Mouse (Mus musculus) kidney, postnatal 14 days (tissue): ENCODE results near the gene Maea.
"Not testable (repeated sequence)": the region's sequence is repeated elsewhere in the genome, so short reads cannot be mapped to it uniquely, and the experiment has no call there.

Source experiments
- DNase-seq: peaks from one replicate; pipeline ENCODE4 v3.0.0; 2022; ENCODE audit warnings: mixed read lengths

Maea gene

DNA sequence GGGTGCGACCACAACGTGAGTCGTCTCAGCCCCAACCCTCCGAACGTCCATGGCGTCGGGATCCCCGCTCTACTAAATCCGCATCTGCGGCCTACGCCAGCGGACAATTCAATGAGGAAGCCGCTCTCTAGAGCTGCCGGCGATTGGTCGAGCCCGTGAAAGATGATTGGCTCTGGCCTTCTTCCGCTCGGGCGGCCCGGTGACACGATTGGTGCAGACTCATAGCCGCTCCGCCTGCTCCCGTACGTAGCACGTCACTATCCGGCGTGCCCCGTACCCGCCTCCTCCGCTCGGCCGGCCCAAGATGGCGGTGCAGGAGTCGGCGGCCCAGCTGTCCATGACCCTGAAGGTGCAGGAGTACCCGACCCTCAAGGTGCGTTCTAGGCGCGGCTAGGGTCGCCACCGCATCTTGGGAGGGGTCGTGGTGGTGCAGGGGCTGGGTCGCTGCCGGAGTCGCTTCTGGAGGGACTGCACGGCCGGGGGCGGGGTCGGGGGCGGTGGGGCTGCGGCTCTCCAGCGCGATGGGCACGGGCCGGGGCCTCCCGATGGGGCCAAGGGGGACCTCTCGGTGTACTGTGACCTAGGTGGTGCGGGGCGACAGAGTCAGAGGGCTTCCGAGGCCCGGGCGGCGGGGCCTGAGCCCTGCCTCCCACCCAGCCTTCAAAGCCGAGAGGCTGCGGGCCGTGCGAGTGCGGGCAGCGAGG, at the start of gene Maea:
Gene Maea (plus strand): TSS at position 237 of the 704 bp plus-strand sequence.
- DNase-seq, result peak; percentile 97

DNA sequence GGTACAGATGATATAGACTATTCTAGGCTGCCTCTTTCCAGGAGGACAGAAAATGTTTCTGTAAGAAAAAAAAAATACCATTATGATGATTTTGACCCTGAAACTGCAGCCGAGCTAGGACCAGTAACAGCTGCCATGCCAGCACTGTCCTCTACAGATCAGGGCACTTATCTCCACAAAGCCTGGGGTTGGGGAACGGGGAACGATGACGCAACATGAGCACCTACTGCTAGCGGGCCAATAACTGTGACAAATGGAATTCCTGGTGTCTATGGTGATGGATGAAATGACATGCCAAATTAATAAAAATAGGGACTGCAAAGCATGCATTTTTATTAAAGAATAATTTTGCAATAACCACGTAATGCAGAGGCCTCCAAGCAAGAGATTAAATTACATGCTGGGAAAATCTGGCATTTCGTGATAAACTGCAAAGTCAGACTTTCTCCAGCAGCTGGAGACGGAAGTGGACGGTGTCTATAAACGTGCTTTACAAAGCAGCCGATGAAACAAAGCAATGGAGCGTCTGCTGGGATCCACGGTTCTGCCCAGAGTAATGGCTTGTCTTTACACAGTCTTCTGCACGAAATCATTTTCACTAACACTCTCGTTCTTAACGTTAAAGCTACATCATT, 41.4 kb upstream of the Maea start:
- DNase-seq, result no peak

DNA sequence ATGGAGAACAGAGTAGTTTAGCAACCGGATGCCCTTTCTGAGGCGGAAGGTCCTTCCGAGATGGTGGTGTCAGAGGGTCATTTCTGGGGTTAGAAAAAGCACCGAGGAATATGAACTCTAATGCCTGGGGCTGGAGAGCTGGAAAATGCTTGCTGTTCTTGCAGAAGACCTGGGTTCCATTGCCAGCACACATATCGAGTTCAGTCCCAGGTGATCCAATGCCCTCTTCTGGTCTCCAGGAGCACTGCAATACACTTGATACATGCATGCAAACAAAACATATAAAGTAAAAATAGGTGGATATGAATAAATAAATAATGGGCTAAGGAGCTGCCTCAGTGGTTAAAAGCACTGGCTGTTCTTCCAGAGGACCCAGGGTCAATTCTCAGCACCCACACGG, 38.1 kb upstream of the Maea start:
- DNase-seq, result peak; percentile 36

DNA sequence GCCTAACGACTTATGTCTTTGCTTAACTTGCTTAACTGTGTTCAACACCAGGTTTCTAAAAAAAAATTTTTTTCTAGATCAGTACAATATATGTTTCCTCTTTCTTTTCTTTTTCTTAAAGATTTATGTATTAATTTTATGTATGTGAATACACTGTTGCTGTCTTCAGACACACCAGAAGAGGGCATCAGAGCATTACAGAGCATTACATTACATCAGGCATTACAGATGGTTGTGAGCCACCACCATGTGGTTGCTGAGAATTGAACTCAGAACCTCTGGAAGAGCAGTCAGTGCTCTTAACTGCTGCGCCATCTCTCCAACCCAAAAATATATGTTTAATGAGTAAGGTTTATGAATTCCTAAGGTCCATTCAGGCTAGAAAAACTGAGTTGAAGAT, 33.5 kb upstream of the Maea start:
- no peak for DNase-seq

DNA sequence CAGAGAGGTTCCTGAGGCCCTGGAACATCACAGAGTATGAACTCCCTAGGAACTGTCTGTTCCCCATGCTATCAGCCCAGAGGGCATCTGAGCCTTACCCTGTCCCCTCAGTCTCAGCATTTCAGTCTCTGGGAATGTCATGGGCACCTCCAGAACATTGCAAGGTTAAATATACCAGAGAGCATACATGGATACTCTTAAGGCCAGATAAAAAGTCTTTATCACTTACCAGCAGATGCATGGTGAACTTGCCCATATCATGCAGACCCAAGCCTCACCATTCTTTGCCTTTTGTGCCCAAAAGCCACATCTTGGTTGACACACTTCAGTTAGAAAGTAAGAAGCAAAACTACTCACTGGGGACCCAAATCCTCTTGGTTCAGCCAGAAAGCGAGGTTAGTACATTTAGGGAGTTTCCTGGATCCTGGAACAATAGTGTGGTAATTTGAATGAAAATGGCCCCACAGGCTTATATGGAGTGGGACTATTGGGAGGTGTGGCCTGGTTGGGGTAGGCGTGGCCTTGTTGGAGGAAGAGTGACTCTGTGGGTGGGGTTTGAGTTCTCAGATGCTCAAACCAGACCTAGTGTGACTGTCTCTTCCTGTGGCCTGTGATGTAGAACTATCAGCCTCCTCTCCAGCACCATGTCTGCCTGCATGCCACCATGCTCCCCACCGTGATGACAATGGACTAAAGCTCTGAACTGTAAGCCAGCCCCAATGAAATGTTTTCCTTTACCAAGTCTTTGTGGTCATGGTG, 24.4 kb upstream of the Maea start:
- DNase-seq, result no peak

DNA sequence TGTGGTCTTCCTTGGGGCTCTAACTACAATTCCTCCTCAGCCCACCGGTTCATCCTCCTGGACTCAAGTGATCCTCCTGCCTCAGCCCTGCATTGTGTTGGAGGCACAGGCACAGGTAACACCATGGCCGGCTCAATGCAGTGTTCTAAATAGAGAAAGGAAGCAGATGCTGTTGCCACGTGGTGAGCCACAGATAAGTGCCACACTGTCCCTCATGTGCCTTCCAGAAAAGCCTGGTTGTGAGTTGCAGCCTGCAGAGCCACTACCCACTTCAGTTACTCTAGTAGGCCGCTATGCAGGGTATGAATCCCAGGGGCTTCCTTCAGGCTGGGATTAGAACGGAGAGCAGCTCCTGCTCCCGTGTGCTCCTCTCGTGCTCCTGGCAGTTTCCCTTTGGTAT, 23.1 kb upstream of the Maea start:
- DNase-seq, result no peak

DNA sequence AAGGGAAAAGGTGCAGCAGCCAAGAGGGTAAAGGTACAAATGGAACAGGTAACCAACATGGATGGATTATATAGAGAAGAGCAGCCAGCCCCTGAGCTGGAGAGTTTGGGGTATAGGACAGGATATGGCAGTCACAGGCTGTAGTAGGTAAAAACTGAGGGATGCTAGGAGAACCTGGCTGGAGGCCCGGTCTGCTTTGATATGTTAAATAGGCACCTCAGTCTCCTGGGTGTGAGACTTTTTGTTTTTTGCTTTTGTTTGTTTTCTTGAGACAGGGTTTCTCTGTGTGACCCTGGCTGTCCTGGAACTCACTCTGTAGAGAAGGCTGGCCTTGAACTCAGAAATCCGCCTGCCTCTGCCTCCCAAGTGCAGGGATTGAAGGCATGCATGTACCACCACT, 10.8 kb upstream of the Maea start:
- DNase-seq, result no peak

DNA sequence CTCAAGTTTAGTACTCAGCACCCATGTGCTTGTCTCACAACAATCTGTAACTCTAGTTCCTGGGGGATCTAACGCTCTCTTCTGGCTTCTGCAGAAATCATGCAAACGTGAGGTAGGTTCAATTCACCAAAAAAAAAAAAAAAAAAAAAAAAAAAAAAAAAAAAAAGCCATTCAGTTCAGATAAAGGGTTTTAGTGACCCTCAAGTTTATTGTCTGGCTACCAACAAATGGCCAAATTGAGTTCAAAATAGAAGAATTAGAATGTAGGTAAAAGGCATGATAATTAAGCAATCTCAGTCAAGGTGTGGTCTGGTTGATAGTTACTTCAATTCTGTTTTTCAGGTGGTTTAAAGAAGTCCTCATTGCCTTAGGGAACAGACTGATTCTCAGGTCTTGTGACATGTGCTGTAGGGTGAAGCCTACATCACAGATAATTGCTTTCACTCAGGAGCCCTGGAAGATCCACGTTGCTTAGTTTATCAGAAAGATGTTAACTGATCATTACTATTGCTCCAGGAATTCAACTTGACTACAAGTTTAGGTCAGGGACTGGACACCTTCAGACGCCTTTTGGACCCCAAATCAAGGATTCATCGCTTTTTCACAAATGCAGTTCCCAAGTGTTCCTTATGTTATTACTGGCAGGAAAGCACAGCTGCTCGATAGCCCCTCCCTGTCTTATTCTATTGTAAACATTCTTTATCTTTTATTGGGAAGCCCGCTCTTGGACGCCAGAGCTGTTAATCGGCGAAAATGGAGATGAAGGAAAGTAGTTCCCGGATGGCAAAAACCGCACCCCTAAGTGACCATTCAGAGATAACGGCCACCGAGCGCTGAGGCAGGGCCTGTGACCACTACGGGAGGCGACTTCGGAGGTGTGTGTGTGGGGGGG, 682 bp upstream of the Maea start:
- DNase-seq, result no peak

DNA sequence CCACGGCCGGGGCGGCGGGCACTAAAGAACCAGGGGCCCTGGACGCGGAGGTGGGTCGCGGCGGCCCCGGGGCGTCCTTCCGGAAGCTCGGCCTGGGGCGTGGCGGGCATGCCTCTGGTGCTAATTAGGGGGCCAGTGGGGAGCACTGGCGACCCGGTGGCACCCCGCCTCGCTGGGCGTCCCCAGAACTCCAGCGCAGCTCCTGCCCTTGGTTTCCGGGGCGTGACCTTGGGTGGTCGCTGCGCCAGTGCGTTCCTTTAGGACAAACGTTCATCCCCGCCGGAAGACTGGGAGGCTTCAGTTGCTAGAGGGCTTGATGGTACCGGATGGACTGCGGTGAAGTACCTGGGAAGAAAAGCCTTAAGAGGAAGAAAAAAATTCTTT, 660 bp downstream of the Maea start:
- peak; percentile 59 for DNase-seq

DNA sequence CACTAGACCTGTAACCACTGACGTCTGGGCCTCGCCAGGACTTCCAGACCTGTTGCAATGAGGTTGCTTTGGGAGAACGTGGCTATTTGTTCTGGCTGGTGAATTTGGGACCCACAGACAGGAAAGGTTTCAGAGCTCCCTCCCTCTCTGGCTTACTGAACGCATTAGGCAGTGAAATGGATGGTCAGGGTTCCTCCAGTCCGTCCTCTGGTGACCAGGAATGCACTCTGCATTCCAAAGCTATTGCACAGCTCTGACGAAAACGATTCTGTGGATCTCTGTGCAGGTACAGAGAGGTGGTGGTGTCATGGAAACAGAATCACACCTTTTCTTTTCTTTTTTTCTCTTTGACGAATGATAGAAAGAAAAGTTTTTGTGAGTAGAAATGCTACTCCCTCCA, 1.9 kb downstream of the Maea start:
- DNase-seq, result peak; percentile 27

DNA sequence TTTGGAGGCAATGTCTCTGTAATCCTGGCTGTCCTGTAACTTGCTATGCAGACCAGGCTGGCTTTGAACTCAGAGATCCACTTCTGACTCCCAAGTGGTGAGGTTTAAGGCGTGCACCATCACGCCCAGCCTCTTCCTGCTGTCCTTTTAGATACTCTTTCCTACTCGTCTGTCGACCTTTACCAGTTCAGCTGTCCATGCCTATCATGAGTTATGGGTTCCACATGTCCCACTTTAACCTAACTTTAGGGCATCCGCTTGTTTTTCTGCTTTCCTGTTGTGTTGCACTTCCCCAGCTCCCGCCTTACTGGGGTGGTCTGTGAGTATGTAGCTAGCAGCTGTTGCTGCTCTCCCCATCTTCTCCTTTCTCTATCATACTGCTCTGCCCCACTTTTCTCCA, 5.9 kb downstream of the Maea start:
- DNase-seq, result no peak

DNA sequence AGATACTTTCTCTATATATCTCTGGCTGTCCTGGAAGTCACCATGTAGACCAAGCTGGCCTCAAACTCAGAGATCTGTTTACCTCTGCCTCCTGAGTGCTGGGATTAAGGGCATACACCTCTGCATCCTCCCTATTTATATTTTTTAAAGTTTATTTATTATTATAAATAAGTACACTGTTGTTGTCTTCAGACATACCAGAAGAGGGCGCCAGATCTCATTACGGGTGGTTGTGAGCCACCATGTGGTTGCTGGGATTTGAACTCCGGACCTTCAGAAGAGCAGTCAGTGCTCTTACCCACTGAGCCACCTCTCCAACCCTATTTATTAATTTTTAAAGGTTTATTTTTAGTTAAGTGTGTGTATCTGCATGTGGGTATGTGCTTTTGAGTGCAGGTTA, 6.9 kb downstream of the Maea start:
- not testable (repeated sequence) for DNase-seq

DNA sequence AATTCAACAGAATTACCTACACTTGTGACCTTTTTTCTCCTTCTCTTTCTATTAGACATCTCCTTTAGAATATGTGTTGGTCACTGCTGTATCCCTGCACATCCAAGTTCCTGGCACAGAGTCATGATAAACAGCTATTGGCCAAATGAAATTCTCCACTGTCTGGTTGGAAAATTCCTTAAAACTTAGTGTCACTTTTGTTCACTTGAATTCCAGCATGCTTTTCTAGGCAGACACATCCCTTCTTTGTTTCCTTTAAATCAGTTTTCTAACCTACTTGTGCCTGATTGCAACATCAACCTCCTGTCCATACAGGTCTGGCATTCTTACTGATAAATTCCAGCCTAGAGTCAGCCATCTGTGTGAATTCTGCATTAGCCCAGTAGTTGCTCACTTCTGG, 7.5 kb downstream of the Maea start:
- DNase-seq, result no peak

DNA sequence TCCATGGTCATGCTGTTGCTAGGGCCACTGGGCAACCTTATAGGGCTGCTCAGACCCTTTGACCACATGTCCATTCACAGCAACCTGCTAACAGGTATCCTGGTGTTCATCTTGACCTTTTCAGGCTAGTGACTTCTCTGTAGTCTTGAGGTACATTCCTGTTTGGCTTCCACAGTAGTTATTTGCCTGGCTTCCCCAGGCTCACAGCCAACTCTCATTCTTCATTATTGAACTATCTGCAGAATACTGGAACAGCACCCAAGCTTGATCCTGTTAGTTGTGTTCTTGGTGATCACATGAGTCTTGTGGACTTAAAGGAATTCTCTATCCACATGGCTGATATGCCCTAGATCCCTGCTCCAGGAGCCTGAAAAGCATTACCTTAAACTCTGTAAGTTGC, 8.3 kb downstream of the Maea start:
- DNase-seq, result peak; percentile 55

DNA sequence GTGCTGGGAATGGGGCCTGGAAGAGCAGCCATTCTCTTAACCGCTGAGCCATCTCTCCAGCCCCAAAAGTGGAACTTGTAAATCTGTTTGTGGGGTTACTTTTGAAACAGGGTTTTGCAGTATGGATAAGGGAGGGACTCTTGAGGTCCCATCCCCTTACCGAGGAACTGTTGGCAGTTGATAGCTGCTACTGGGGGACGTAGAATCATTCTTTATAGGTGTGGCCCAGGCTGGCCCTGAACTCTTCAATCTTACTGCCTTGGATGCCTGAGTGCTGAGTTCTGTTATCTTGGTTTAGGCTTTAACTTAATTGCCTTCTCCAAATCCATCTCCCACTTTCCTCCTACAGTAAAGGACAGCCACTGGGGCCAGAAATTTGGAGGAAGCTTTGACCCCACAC, 8.8 kb downstream of the Maea start:
- no peak for DNase-seq

DNA sequence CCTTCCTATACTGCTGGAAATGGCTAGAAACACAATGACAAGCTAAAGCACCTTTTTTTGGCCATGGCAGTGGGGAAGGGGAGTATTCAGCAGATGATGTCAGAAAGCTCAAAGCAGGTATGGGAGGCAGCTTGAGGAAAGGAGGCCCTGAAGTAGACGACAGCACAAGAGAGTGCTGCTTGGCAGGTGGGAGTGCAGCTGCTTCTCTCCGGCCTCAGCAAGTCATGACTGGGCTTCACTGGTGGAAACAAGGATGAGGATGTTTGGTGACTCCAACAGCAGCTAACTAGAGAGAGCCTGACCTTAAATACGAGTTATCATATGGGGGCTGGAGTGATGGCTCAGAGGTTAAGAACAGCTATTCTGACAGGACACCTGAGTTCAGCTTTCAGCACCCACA, 12.3 kb downstream of the Maea start:
- DNase-seq, result no peak

DNA sequence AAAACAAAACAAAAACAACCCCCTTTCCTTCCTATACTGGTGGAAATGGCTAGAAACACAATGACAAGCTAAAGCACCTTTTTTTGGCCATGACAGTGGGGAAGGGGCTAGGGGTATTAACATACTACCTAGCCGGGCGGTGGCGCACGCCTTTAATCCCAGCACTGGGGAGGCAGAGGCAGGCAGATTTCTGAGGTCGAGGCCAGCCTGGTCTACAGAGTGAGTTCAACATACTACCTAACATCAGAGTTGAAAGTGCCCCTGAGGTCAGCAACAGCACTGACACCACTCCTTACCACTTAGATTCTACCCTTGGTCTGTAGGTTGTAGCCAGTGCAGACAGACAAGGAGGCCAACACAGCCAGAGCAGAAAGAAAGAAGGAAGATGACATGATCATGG, 13.9 kb downstream of the Maea start:
- no peak for DNase-seq

DNA sequence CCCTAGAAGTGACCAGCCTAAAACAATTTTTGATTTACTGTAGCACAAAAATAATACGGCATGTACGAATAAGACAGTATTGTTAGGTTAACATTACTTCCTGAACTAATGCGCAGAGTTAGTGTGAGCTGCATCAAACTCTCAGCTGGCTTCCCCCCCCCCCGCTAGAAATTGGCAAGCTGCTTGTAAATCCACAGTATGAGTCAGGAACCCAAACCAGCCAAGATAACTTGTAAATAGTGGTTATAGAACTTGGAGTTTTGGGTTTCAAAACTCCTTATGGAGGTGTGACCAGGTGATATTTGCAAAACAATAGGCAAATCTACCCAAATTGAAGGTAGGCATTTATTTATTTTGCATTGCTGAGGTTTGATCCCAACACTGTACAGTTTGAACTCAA, 14.4 kb downstream of the Maea start:
- DNase-seq, result no peak

DNA sequence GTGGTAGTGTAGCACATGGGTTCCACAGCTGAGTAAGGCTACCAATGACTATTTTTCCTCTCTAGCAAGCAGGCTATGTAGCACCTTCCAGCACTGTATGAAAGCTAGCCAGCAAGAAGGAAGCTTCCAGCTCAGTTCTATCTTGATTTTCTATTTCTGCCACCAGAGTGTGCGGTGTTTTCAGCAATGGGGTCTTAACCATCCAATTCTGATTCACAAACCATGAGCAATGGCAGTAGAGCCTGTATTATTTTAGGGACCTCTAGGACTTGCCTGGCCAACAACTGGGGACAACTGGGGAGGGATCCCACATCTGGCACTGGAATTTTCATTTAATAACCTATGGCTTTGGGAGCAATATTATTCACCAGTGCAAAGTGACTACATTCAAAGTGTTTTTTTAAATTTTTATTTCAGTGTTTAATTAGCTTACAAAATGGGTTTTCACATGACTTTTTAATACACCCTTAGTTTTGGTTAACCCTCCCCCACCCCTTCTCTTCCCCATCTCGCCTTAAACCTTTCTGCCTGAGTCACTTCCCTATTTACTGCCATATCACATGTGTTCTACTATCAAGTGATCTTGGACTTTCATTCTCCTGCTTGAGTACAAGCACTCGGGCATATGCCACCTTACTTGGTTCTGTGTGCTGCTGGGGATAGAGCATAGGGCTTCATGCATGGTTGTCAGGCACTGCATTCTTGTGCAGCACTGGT, 16.4 kb downstream of the Maea start:
- DNase-seq, result no peak

DNA sequence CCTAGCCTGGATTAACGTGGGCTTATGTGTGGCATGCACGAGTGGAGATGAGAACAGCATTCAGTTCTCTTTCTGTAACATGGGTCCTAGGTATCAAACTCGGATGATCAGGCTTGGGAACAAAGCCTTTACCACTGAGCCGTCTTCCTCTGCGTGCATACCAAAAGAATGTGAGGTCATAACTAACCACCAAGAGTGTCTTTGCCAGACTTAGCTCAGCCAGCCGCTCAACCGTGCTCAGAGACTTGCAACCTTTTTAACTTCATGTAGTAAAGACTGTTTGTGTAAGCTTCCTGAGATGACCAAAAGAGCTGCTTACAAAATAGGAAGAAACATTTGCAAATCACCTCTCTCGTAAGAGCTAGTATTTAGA, 16.9 kb downstream of the Maea start:
- no peak for DNase-seq

DNA sequence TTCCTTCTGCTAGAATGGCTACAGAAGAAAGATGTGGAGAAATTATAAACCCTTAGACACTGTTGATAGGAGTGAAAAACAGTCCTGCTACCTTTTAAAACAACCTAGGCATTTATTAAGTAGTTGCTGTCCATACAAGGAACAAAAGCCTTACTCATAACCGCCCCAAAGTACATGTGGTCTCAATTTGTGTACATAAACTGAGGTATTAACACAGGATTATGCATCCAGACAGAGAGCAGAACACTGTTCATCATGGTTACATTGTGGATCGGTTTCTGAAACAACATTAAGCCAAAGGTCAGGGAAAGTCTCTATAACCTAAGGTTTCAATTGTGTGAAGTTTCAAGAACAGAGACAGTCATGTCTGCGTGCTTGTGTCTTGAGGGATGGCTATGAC, 17.7 kb downstream of the Maea start:
- DNase-seq, result no peak

DNA sequence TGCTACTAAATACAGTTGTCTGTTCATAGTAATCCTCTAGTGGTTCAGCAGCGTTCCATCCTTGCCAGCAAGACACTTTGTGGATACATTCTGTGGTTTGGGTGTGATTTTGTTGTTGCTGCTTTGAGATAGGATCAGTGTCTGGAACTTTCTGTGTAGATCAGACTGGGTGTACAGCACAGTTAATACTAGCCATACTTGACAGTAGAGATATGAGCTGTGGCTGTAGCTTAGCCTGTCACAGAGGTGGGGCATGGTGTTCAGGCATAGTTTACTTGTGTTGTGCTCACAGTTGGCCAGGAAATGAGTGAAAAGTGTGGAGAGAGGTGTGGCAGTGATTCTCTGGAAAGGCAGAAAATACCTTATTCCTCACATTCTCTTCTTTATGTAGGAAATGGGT, 22.2 kb downstream of the Maea start:
- no peak for DNase-seq

DNA sequence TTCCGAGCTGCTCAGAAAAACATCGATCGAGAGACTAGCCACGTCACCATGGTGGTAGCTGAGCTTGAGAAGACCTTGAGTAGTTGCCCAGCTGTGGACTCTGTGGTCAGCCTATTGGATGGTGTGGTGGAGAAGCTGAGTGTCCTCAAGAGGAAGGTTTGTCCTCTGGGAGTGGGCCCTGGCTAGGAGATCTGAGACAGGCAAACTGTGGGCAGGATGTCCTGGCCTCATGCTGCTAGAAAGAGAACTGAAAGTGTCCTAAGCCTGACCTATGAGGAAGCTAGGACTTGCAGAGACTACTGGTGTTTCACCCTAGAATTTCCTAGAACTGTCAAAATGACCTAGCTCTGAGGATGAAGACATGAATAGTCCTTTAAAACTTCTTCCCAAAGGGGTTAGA, 23.2 kb downstream of the Maea start:
- no peak for DNase-seq
